Mouse (Mus musculus) C2C12 (cell line): ENCODE data around the gene Ildr1. TPM values are rescaled to one million over a fixed set of nuclear protein-coding genes. Genes with fewer than 3 reads are reported as not detected.

Source experiments
- H3K27me3 ChIP-seq: one replicate; pipeline ENCODE4 v1.6.1; 2011; ENCODE audit not compliant: control insufficient read depth, insufficient read depth, insufficient read length
- H3K36me3 ChIP-seq: one replicate; pipeline ENCODE4 v1.6.1; 2011; ENCODE audit not compliant: control insufficient read depth, insufficient read depth
- H3K4me3 ChIP-seq: one replicate; pipeline ENCODE4 v1.5.1; 2011; ENCODE audit warnings: mild to moderate bottlenecking, control low read depth; ENCODE audit not compliant: poor library complexity, insufficient read depth, severe bottlenecking
- H3K79me2 ChIP-seq: one replicate; pipeline ENCODE4 v1.6.1; 2011; ENCODE audit not compliant: control insufficient read depth, insufficient read depth
- H3K79me3 ChIP-seq: one replicate; pipeline ENCODE4 v1.6.1; 2011; ENCODE audit warnings: low read depth, control low read depth
- H3ac ChIP-seq: one replicate; pipeline ENCODE3; 2011; ENCODE audit warnings: low read depth; ENCODE audit not compliant: control insufficient read depth, insufficient read length
- CEBPB ChIP-seq: IDR thresholded peaks from one replicate; pipeline ENCODE4 v1.6.1; 2011; ENCODE audit warnings: low read depth, mild to moderate bottlenecking, control low read depth, moderate library complexity
- CTCF ChIP-seq: IDR thresholded peaks from one replicate; pipeline ENCODE4 v1.5.1; 2011; ENCODE audit not compliant: control insufficient read depth, insufficient read depth, insufficient read length
- FOSL1 ChIP-seq: IDR thresholded peaks from one replicate; pipeline ENCODE4 v1.8.0; 2011; ENCODE audit warnings: mild to moderate bottlenecking, low read length; ENCODE audit not compliant: poor library complexity, insufficient read depth, severe bottlenecking
- MAX ChIP-seq: IDR thresholded peaks from one replicate; pipeline ENCODE4 v1.6.1; 2011; ENCODE audit warnings: mild to moderate bottlenecking, control low read depth
- MYOD1 ChIP-seq: IDR thresholded peaks from one replicate; pipeline ENCODE4 v1.6.1; 2011; ENCODE audit warnings: low read depth; ENCODE audit not compliant: control insufficient read depth, insufficient read length
- MYOG ChIP-seq: IDR thresholded peaks from one replicate; pipeline ENCODE4 v1.6.1; 2011; ENCODE audit not compliant: control insufficient read depth, insufficient read length; ENCODE audit errors: extremely low read depth
- USF1 ChIP-seq: IDR thresholded peaks from one replicate; pipeline ENCODE4 v1.6.1; 2011; ENCODE audit warnings: low read depth, mild to moderate bottlenecking, control low read depth, moderate library complexity
- polyA plus RNA-seq: library from polyadenylated mRNA; unstranded; fragments of >200 nt; fragmentation: generic; extraction: Trizol; gene quantifications from one replicate; pipeline ENCODE4 v1.2.1, GENCODE M21; 2012; ENCODE audit warnings: missing spikeins

Ildr1 gene
- polyA plus RNA-seq, 1 experiment: not detected

GRCm38 (mm10) chr16:36770191-36770771 is 76.5 kb downstream of the Ildr1 start:
- Histone ChIP-seq H3K79me2 (no peaks in the 10 kb centered on the region), H3ac (no peak overlapping the region), H3K79me3 (no peaks in the 10 kb centered on the region), H3K27me3 (no peaks in the 10 kb centered on the region), H3K4me3 (no peak overlapping the region), H3K36me3 (no peaks in the 10 kb centered on the region)
- no peak for TF ChIP-seq MYOG
- TF ChIP-seq CTCF: no peak
- TF ChIP-seq MYOD1: no peak
- TF ChIP-seq CEBPB: no peak
- TF ChIP-seq FOSL1: no peak
- TF ChIP-seq MAX: no peak
- no peak for TF ChIP-seq USF1

- Histone ChIP-seq H3K36me3 (no peaks in the 10 kb centered on the region), H3ac (no peak overlapping the region), H3K27me3 (no peaks in the 10 kb centered on the region), H3K4me3 (no peak overlapping the region), H3K79me3 (no peaks in the 10 kb centered on the region), H3K79me2 (no peaks in the 10 kb centered on the region)
- TF ChIP-seq MAX (no peak), CTCF (no peak), CEBPB (no peak), FOSL1 (no peak), MYOD1 (no peak), USF1 (no peak), MYOG (no peak)
Observed at GRCm38 (mm10) chr16:36770830-36771229, 77.1 kb downstream of the Ildr1 start.

GRCm38 (mm10) chr16:36771244-36771643 is 77.5 kb downstream of the Ildr1 start:
- TF ChIP-seq FOSL1: no peak
- TF ChIP-seq MAX: no peak
- no peak for TF ChIP-seq USF1
- no peak for TF ChIP-seq CTCF
- no peak for TF ChIP-seq CEBPB
- no peak for TF ChIP-seq MYOG

GRCm38 (mm10) chr16:36771703-36772102 is 77.9 kb downstream of the Ildr1 start:
- TF ChIP-seq CEBPB (no peak), MYOD1 (no peak), MYOG (no peak), FOSL1 (no peak)
- no peaks in the 10 kb centered on the region for H3K36me3 ChIP-seq
- no peaks in the 10 kb centered on the region for H3K79me2 ChIP-seq

More at GRCm38 (mm10) chr16:36771244-36771643, 77.5 kb downstream of the Ildr1 start:
- no peak overlapping the region for H3ac ChIP-seq
- H3K79me3 ChIP-seq: no peaks in the 10 kb centered on the region
- H3K79me2 ChIP-seq: no peaks in the 10 kb centered on the region
- H3K4me3 ChIP-seq: no peak overlapping the region
- H3K27me3 ChIP-seq: no peaks in the 10 kb centered on the region
- no peaks in the 10 kb centered on the region for H3K36me3 ChIP-seq

GRCm38 (mm10) chr16:36772996-36773395 is 79.2 kb downstream of the Ildr1 start:
- H3K4me3 ChIP-seq: no peak overlapping the region
- H3ac ChIP-seq: no peak overlapping the region
- TF ChIP-seq USF1 (no peak), MYOG (no peak), MAX (no peak), FOSL1 (no peak)
- no peaks in the 10 kb centered on the region for H3K27me3 ChIP-seq
- H3K79me3 ChIP-seq: no peaks in the 10 kb centered on the region
- H3K79me2 ChIP-seq: no peaks in the 10 kb centered on the region
- no peaks in the 10 kb centered on the region for H3K36me3 ChIP-seq

More at GRCm38 (mm10) chr16:36771703-36772102, 77.9 kb downstream of the Ildr1 start:
- H3K27me3 ChIP-seq: no peaks in the 10 kb centered on the region
- H3K4me3 ChIP-seq: no peak overlapping the region
- H3K79me3 ChIP-seq: no peaks in the 10 kb centered on the region
- no peak overlapping the region for H3ac ChIP-seq

- no peaks in the 10 kb centered on the region for H3K27me3 ChIP-seq
- H3ac ChIP-seq: no peak overlapping the region
- no peak overlapping the region for H3K4me3 ChIP-seq
- TF ChIP-seq CTCF (no peak), USF1 (no peak), CEBPB (no peak), FOSL1 (no peak), MYOG (no peak), MAX (no peak), MYOD1 (no peak)
- no peaks in the 10 kb centered on the region for H3K36me3 ChIP-seq
- no peaks in the 10 kb centered on the region for H3K79me3 ChIP-seq
- no peaks in the 10 kb centered on the region for H3K79me2 ChIP-seq
Observed at GRCm38 (mm10) chr16:36775658-36776057, 81.9 kb downstream of the Ildr1 start.

Other genes with a start within 250 kb of the Ildr1 start
- not detected for gene Stfa3, start 238.6 kb upstream of the Ildr1 start, polyA plus RNA-seq
- gene Casr, start 131.8 kb upstream of the Ildr1 start, polyA plus RNA-seq: not detected
- not detected for gene Cd86, start 27.9 kb upstream of the Ildr1 start, polyA plus RNA-seq
- gene Slc15a2, start 91.0 kb downstream of the Ildr1 start, polyA plus RNA-seq: not detected
- 3.4 TPM for gene Iqcb1, start 134.4 kb downstream of the Ildr1 start, polyA plus RNA-seq
- 0.67 TPM for gene Eaf2, start 181.0 kb downstream of the Ildr1 start, polyA plus RNA-seq
- gene Golgb1, start 181.2 kb downstream of the Ildr1 start, polyA plus RNA-seq: 9.4 TPM
- gene Hcls1, start 241.0 kb downstream of the Ildr1 start, polyA plus RNA-seq: not detected